8 mouse cellular contexts compared by ENCODE assay signal in the genomic region with DNA sequence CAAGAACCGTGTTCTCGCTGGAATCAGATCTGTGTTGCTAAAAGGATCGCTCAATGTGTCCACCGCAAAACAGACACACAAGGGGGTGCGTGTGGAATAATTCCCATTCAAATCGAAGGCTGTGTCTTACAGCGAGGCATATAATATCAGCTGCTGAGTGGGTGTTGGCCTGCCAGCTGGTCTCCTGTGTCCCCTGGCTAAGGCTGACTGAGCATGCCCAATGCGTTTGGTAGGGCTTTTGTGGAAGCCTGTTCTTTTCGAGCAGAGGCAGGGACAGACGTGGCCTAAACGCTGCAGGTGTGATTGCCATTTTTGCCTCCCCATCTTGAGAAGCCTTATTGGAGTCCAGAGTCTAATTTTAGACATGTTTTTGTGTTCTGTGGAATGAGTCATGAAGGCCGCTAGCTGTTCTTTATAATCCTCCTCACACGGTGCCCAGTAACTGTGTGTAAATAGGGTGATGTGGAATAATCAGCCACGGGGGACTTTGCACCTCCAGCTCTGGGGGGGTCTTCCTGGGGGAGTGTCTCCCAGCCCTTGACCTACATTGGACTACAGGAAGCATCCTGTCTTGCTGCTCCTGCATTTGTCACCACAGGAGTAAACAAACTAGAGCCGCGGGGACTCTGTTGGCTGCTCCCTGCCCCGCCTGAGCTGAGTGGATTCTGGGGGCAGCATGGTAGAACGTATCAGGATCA. TPM values are rescaled to one million over a fixed set of nuclear protein-coding genes. Genes with fewer than 3 reads are reported as not detected.
A peak's percentile ranks its signal among the peaks of the same experiment; 100 is the strongest.
DNase-seq lines count a peak whose midpoint lies in the region; ATAC-seq lines count a peak whose summit lies in the region.

No protein-coding gene starts in this region.

- peak overlapping the region; percentile 75 for H3K27ac ChIP-seq in hindbrain, embryonic 12.5 days

- peaks cover 29% of the 10 kb centered on the region for H3K4me1 ChIP-seq in hindbrain, embryonic 12.5 days

- 63% methylated on average over 18 of the region's 18 CpGs for WGBS in hindbrain, embryonic 12.5 days

- no peak overlapping the region for H3K9ac ChIP-seq in hindbrain, embryonic 12.5 days

- no peak overlapping the region for H3K4me3 ChIP-seq in hindbrain, embryonic 12.5 days

- H3K4me2 ChIP-seq in hindbrain, embryonic 12.5 days (replicated peaks) = no peak overlapping the region

- no peaks in the 10 kb centered on the region for H3K36me3 ChIP-seq in hindbrain, embryonic 12.5 days

- DNase-seq in cerebellum, adult 11 months = peak; percentile 22
- peak; percentile 32 for DNase-seq in cerebellum, adult 8-10 months
- DNase-seq in left cerebral cortex, postnatal 14 days (ENCODE audit: low spot score in 2 of 2) = peak; percentile 78 to 90
- peak; percentile 85 to 89 for DNase-seq in right cerebral cortex, postnatal 36 days (ENCODE audit: low spot score in 2 of 2)
- DNase-seq in spleen, postnatal 10 days (ENCODE audit: low spot score in 2 of 2) = no peak

- no peaks in the 10 kb centered on the region for H3K27me3 ChIP-seq in hindbrain, embryonic 12.5 days

- no peaks in the 10 kb centered on the region for H3K9me3 ChIP-seq in hindbrain, embryonic 12.5 days (replicated peaks)

- ATAC-seq in cerebellum, adult (ENCODE audit: insufficient number of reproducible peaks, low FRiP score, low TSS enrichment) = no peak
- ATAC-seq in hindbrain, embryonic 12.5 days (ENCODE audit: low FRiP score) = peak; percentile 69; the same call in 1 of the 2 replicates
- no peak for ATAC-seq in activated CD4-positive, CD25-positive, alpha-beta regulatory T cell, adult 4 months

- intact Hi-C loops in left cerebral cortex, postnatal 14 days (cut with DNase I) = no loop called here

RNA-seq across cellular contexts. Expression of gene Kidins220, which starts 46.5 kb away (rescaled TPM):
- 103 and 106 TPM in 2 replicates for polyA plus RNA-seq in hindbrain, embryonic 12.5 days (2016; fragmentation: Nextera tagmentation; extraction: Ambion mirVana)
- 100 to 1,000 TPM; 281 to 285 TPM for total RNA-seq in left cerebral cortex, postnatal 14 days (2021)
- polyA plus RNA-seq in activated CD4-positive, CD25-positive, alpha-beta regulatory T cell, adult 4 months (2017; shearing (Covaris generic)) = 10 to 100 TPM; 12.3 to 12.8 TPM

Comparison
In these comparisons a context has a peak if more than half of its experiments do, and no peak if none do; other contexts are left out.
1. DNase-seq: peak in cerebellum, adult 11 months (single experiment), cerebellum, adult 8-10 months (single experiment), left cerebral cortex, postnatal 14 days (2 of 2) and right cerebral cortex, postnatal 36 days (2 of 2); none in spleen, postnatal 10 days (0 of 2).